Mouse (Mus musculus) embryonic stem cell, embryonic (primary cell): ENCODE data around the gene Edem1.
"Not testable (repeated sequence)": the region's sequence is repeated elsewhere in the genome, so short reads cannot be mapped to it uniquely, and the experiment has no call there.

ENCODE experiments used
- CTCF ChIA-PET, 4 experiments: fragments of 300-600 bp in 2 of 4; fragments of 350-600 bp in 2 of 4; sonication (Branson Sonifier 250); formaldehyde crosslinking; loops; one replicate each; lab custom pipeline; 2022; ENCODE audit warnings: inconsistent platforms in 2 of 4; lab: Charles Lee
- POLR2A ChIA-PET, 4 experiments: fragments of 300-600 bp in 2 of 4; fragments of 350-600 bp in 2 of 4; sonication (Branson Sonifier 250); formaldehyde crosslinking; loops; one replicate each; lab custom pipeline; 2022; ENCODE audit warnings: antibody characterized with exemption in 4 of 4, inconsistent platforms in 1 of 4; lab: Charles Lee

Edem1 gene

GRCm38 (mm10) chr6:108844093-108844492 lies 15.7 kb downstream of the Edem1 start:
- ChIA-PET CTCF (interaction anchor here in 1 of 4 experiments (0.6 kb wide), 1 partner anchor 719 kb away, joined by 3 read pairs; no protein-coding TSS in a partner anchor), POLR2A (interaction anchor here in 2 of 4 experiments (1.2 to 3.1 kb wide), 4 partner anchors 8 to 34 kb away, joined by 3 to 14 read pairs (median 3); no protein-coding TSS in a partner anchor)

GRCm38 (mm10) chr6:108844771-108845170 lies 16.3 kb downstream of the Edem1 start:
- POLR2A ChIA-PET: interaction anchor here in 3 of 4 experiments (0.6 to 3.1 kb wide), 6 partner anchors 9 to 148 kb away, joined by 3 to 14 read pairs (median 3); no protein-coding TSS in a partner anchor

GRCm38 (mm10) chr6:108852088-108852670 lies 23.7 kb downstream of the Edem1 start:
- CTCF ChIA-PET: interaction anchor here in 1 of 4 experiments (0.6 kb wide), 1 partner anchor 82 kb away, joined by 5 read pairs; no protein-coding TSS in a partner anchor
- POLR2A ChIA-PET: interaction anchor here in 3 of 4 experiments (0.7 to 1.6 kb wide), 5 partner anchors 8 to 68 kb away, joined by 3 read pairs; partner anchors contain the start of gene Edem1 (in 1 of the 3)

More at GRCm38 (mm10) chr6:108844771-108845170, 16.3 kb downstream of the Edem1 start:
- CTCF ChIA-PET: no interaction called here

GRCm38 (mm10) chr6:108852986-108853385 lies 24.5 kb downstream of the Edem1 start:
- CTCF ChIA-PET: interaction anchor here in 1 of 4 experiments (0.6 kb wide), 1 partner anchor 87 kb away, joined by 4 read pairs; no protein-coding TSS in a partner anchor
- POLR2A ChIA-PET: interaction anchor here in 3 of 4 experiments (0.7 to 1.6 kb wide), 7 partner anchors 8 to 69 kb away, joined by 3 to 6 read pairs (median 3); partner anchors contain the start of gene Edem1 (in 2 of the 3)

DNA sequence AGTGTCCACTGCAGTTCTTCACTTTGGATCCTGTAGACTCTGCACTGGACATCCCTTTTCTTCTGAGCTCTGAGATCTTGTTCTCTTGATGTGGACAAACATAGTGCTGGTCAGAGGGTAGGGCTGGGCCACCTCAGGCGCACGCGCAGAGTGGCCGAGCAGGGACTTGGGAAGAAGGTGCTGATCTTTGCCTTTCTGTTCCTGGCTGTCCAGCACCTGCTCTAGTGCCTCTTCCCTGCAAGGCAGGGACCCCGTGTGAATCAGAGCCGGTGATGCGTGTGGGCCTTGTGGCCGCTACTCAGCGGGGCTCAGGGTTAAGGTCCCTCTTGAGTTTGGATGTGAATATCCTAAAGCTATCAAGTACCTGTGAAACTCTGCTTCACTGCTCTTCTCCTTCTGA lies 30.1 kb downstream of the Edem1 start:
- CTCF ChIA-PET: no interaction called here
- POLR2A ChIA-PET: no interaction called here

GRCm38 (mm10) chr6:108861226-108861625 lies 32.8 kb downstream of the Edem1 start:
- CTCF ChIA-PET: no interaction called here

DNA sequence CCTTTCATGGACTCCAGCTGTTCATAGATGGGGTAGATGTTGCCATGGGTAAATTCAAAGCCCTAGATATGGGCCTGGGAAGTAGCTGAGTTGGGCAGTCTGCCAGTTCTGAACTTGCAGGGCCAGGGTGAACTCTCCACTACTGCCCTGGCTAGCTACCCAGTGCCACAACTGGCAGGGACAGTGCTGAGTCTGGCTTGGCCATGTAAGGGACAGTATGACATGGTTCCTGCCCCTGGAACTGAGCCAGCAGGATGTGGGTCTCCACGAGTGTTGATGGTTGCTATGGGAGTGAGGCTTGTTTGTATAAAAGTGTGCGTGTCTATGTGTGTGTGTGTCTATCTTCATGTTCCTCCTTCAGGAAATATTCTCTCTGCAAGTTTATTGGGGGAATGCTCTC lies 34.1 kb downstream of the Edem1 start:
- POLR2A ChIA-PET: interaction anchor here in 1 of 4 experiments (1.5 to 1.9 kb wide), 2 partner anchors 10 to 11 kb away, joined by 3 to 6 read pairs; no protein-coding TSS in a partner anchor
- CTCF ChIA-PET: no interaction called here

More at GRCm38 (mm10) chr6:108861226-108861625, 32.8 kb downstream of the Edem1 start:
- POLR2A ChIA-PET: interaction anchor here in 1 of 4 experiments (0.6 kb wide), 1 partner anchor 53 kb away, joined by 4 read pairs; no protein-coding TSS in a partner anchor

- POLR2A ChIA-PET: interaction anchor here in 2 of 4 experiments (1.1 to 1.3 kb wide), 2 partner anchors 10 kb away, joined by 3 to 4 read pairs; no protein-coding TSS in a partner anchor
- CTCF ChIA-PET: interaction anchor here in 1 of 4 experiments (0.6 kb wide), 1 partner anchor 532 kb away, joined by 4 read pairs; no protein-coding TSS in a partner anchor
Observed at GRCm38 (mm10) chr6:108866317-108866716, 37.9 kb downstream of the Edem1 start.

- CTCF ChIA-PET, POLR2A ChIA-PET: not testable (repeated sequence)
Observed at GRCm38 (mm10) chr6:108869031-108869430, 40.6 kb downstream of the Edem1 start.

DNA sequence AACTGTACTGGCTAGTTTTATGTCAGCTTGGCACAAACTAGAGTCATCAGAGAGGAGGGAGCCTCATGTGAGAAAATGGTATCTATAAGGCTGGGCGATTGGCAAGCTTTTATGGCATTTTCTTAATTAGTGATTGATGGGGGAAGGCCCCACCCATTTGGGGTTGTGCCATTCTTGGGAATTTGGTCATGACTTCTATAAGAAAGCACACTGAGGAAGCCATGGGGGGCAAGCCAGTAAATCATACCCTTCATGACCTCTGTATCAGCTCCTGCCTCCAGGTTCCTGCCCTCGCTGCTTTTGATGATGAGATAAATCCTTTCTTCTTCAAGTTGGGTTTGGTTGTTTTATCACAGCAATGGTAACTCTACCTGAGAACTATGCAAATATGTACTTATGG lies 42.0 kb downstream of the Edem1 start:
- ChIA-PET POLR2A (no interaction called here), CTCF (no interaction called here)

GRCm38 (mm10) chr6:108871251-108871650 lies 42.8 kb downstream of the Edem1 start:
- POLR2A ChIA-PET: no interaction called here
- CTCF ChIA-PET: interaction anchor here in 1 of 4 experiments (0.6 kb wide), 1 partner anchor 1285 kb away, joined by 3 read pairs; no protein-coding TSS in a partner anchor

- POLR2A ChIA-PET: interaction anchor here in 1 of 4 experiments (1.1 kb wide), 1 partner anchor 9 kb away, joined by 3 read pairs; no protein-coding TSS in a partner anchor
- CTCF ChIA-PET: no interaction called here
Observed at GRCm38 (mm10) chr6:108875344-108875743, 46.9 kb downstream of the Edem1 start.

DNA sequence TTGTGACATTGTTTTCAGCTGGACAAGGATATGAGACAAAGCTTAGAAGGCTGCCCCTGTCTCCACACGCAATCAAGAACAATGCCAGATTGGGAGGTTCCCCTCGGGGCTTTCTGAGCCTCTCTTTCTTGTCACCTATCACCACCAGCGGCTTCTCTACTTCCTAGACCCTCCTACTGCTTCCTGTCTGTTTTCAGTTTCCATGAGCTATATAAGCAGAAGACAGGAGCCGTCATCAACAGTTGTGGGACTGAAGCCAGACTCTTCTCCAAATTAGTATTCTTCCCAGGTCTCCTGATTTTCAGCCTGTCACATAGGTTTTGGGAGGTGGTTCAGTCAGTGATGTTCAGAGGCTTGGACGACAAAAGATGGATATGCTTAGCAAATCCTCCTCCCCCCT lies 47.6 kb downstream of the Edem1 start:
- POLR2A ChIA-PET: interaction anchor here in 1 of 4 experiments (1.1 kb wide), 1 partner anchor 10 kb away, joined by 3 read pairs; no protein-coding TSS in a partner anchor

GRCm38 (mm10) chr6:108876486-108876885 lies 48.0 kb downstream of the Edem1 start:
- CTCF ChIA-PET: no interaction called here
- POLR2A ChIA-PET: interaction anchor here in 1 of 4 experiments (1.1 kb wide), 1 partner anchor 10 kb away, joined by 3 read pairs; no protein-coding TSS in a partner anchor

More for the DNA sequence above, 47.6 kb downstream of the Edem1 start:
- CTCF ChIA-PET: no interaction called here

DNA sequence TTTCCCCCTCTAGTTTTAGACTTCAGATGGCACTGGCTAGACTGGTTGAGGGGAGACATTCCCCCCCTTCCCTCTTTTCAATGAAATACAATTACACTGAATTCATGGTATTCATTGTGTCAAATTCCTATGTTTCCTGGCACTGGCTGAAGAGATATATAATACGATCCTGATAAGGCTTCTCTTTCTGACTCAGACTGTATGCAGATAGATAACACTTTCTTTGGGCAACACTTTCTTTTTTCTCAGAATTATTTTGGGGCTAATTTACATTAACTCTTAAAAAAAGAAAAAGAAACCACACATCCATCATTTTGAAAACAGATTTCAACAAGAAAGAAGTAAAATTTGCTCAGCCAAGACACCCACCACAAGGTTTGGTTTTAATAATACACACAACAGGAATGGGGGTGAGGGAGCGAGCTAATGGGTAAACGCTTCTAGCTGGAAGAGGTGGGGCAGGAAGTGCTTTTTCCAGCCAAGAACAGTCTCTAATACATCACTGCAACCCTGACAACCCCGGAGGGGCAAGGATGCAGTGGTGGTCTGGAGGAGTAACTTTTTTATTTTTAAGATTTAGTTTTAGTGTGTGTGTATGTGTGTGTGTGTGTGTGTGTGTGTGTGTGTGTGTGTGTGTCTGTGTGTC lies 52.0 kb downstream of the Edem1 start:
- ChIA-PET CTCF (interaction anchor here in 2 of 4 experiments (0.6 to 1.1 kb wide), 3 partner anchors 16 to 103 kb away, joined by 3 read pairs; no protein-coding TSS in a partner anchor), POLR2A (no interaction called here)

- POLR2A ChIA-PET: interaction anchor here in 1 of 4 experiments (0.9 kb wide), 1 partner anchor 176 kb away, joined by 4 read pairs; no protein-coding TSS in a partner anchor
- CTCF ChIA-PET: interaction anchor here in 3 of 4 experiments (0.6 to 1.1 kb wide), 5 partner anchors 17 to 104 kb away, joined by 3 to 10 read pairs (median 3); no protein-coding TSS in a partner anchor
Observed at GRCm38 (mm10) chr6:108881074-108881473, 52.6 kb downstream of the Edem1 start.

- CTCF ChIA-PET: no interaction called here
- POLR2A ChIA-PET: no interaction called here
Observed at GRCm38 (mm10) chr6:108883826-108884225, 55.4 kb downstream of the Edem1 start.

GRCm38 (mm10) chr6:108884603-108885002 lies 56.2 kb downstream of the Edem1 start:
- CTCF ChIA-PET: no interaction called here

GRCm38 (mm10) chr6:108886346-108886745 lies 57.9 kb downstream of the Edem1 start:
- CTCF ChIA-PET: no interaction called here
- POLR2A ChIA-PET: no interaction called here

More at GRCm38 (mm10) chr6:108884603-108885002, 56.2 kb downstream of the Edem1 start:
- POLR2A ChIA-PET: interaction anchor here in 1 of 4 experiments (0.6 kb wide), 1 partner anchor 672 kb away, joined by 3 read pairs; the partner anchor contains the start of gene Itpr1
